Mouse (Mus musculus) spleen, adult 2 months (tissue): ENCODE results near the gene Nppb.

Source experiments
- CTCF ChIP-seq: fragments of 200-500 bp; IDR thresholded peaks from 2 replicates; pipeline ENCODE4 v1.5.1; 2011; ENCODE audit warnings: mild to moderate bottlenecking, inconsistent platforms; ENCODE audit not compliant: insufficient read depth, insufficient read length, insufficient replicate concordance; ENCODE audit errors: extremely low read depth
- POLR2A ChIP-seq: fragments of 200-500 bp; IDR thresholded peaks from 2 replicates; pipeline ENCODE4 v1.6.1; 2011; ENCODE audit warnings: low read depth, low read length, inconsistent platforms

GRCm38 (mm10) chr4:147943005-147943404 lies 42.6 kb upstream of the Nppb start:
- no peak for TF ChIP-seq CTCF
- no peak for TF ChIP-seq POLR2A
